Mouse (Mus musculus) right cerebral cortex, postnatal 14 days (tissue): Measurements from ENCODE around the gene Vmn1r226.

Source experiments
- DNase-seq: peaks from one replicate; pipeline ENCODE4 v3.0.0; 2022

Vmn1r226 gene

GRCm38 (mm10) chr17:20682543-20682942, at the start of gene Vmn1r226:
TSS of gene Vmn1r226 (plus strand) at chr17:20682843.
- DNase-seq = no peak

GRCm38 (mm10) chr17:20729543-20729942, 46.9 kb downstream of the Vmn1r226 start, which contains the start of gene Vmn1r227:
TSS of gene Vmn1r227 (plus strand) at chr17:20729843.
- DNase-seq = no peak
